Mouse (Mus musculus): Measurements from ENCODE around the gene Cnnm3.

Gene Cnnm3

GRCm38 (mm10) chr1:36496719-36497118 is 14.9 kb upstream of the Cnnm3 start:
- no peak for DNase-seq (ENCODE audit: extremely low read depth, insufficient read length, low spot score)

GRCm38 (mm10) chr1:36497312-36497711 is 14.4 kb upstream of the Cnnm3 start:
- DNase-seq (ENCODE audit: extremely low read depth, insufficient read length, low spot score) = no peak

GRCm38 (mm10) chr1:36501261-36501660 is 10.4 kb upstream of the Cnnm3 start:
- no peak for DNase-seq (ENCODE audit: extremely low read depth, insufficient read length, low spot score)

GRCm38 (mm10) chr1:36508238-36508637 is 3.4 kb upstream of the Cnnm3 start:
- no peak for DNase-seq (ENCODE audit: extremely low read depth, insufficient read length, low spot score)

GRCm38 (mm10) chr1:36512089-36512965 is 660 bp downstream of the Cnnm3 start:
- DNase-seq (ENCODE audit: extremely low read depth, insufficient read length, low spot score) = peak; percentile 72

GRCm38 (mm10) chr1:36512966-36513280 is 1.3 kb downstream of the Cnnm3 start:
- no peak for DNase-seq (ENCODE audit: extremely low read depth, insufficient read length, low spot score)

- DNase-seq (ENCODE audit: extremely low read depth, insufficient read length, low spot score) = no peak
Observed at GRCm38 (mm10) chr1:36513310-36513709, 1.6 kb downstream of the Cnnm3 start.

- no peak for DNase-seq (ENCODE audit: extremely low read depth, insufficient read length, low spot score)
Observed at GRCm38 (mm10) chr1:36513718-36514117, 2.1 kb downstream of the Cnnm3 start.

GRCm38 (mm10) chr1:36518259-36518658 is 6.6 kb downstream of the Cnnm3 start:
- DNase-seq (ENCODE audit: extremely low read depth, insufficient read length, low spot score) = no peak

GRCm38 (mm10) chr1:36519626-36520025 is 8.0 kb downstream of the Cnnm3 start:
- DNase-seq (ENCODE audit: extremely low read depth, insufficient read length, low spot score) = no peak

- no peak for DNase-seq (ENCODE audit: extremely low read depth, insufficient read length, low spot score)
Observed at GRCm38 (mm10) chr1:36522210-36522609, 10.5 kb downstream of the Cnnm3 start.

GRCm38 (mm10) chr1:36523332-36524013 is 11.8 kb downstream of the Cnnm3 start:
- DNase-seq (ENCODE audit: extremely low read depth, insufficient read length, low spot score) = no peak

GRCm38 (mm10) chr1:36524058-36524457 is 12.4 kb downstream of the Cnnm3 start:
- no peak for DNase-seq (ENCODE audit: extremely low read depth, insufficient read length, low spot score)

- no peak for DNase-seq (ENCODE audit: extremely low read depth, insufficient read length, low spot score)
Observed at GRCm38 (mm10) chr1:36525774-36526173, 14.1 kb downstream of the Cnnm3 start.

GRCm38 (mm10) chr1:36526903-36527302 is 15.2 kb downstream of the Cnnm3 start:
- no peak for DNase-seq (ENCODE audit: extremely low read depth, insufficient read length, low spot score)

GRCm38 (mm10) chr1:36528351-36528750 is 16.7 kb downstream of the Cnnm3 start:
- no peak for DNase-seq (ENCODE audit: extremely low read depth, insufficient read length, low spot score)

GRCm38 (mm10) chr1:36529274-36529673 is 17.6 kb downstream of the Cnnm3 start:
- DNase-seq (ENCODE audit: extremely low read depth, insufficient read length, low spot score) = no peak

GRCm38 (mm10) chr1:36529875-36530274 is 18.2 kb downstream of the Cnnm3 start:
- no peak for DNase-seq (ENCODE audit: extremely low read depth, insufficient read length, low spot score)

GRCm38 (mm10) chr1:36530485-36530884 is 18.8 kb downstream of the Cnnm3 start:
- no peak for DNase-seq (ENCODE audit: extremely low read depth, insufficient read length, low spot score)

GRCm38 (mm10) chr1:36530962-36531361 is 19.3 kb downstream of the Cnnm3 start:
- no peak for DNase-seq (ENCODE audit: extremely low read depth, insufficient read length, low spot score)

- no peak for DNase-seq (ENCODE audit: extremely low read depth, insufficient read length, low spot score)
Observed at GRCm38 (mm10) chr1:36531461-36531860, 19.8 kb downstream of the Cnnm3 start.

- DNase-seq (ENCODE audit: extremely low read depth, insufficient read length, low spot score) = no peak
Observed at GRCm38 (mm10) chr1:36533546-36533945, 21.9 kb downstream of the Cnnm3 start.
